Mouse (Mus musculus) frontal cortex, postnatal 10 days (tissue): ENCODE results near the gene Sin3b.

Experiments used
- DNase-seq, 2 experiments: peaks; one replicate each; pipeline ENCODE4 v3.0.0; 2022; ENCODE audit warnings: low spot score in 2 of 2, mixed read lengths in 1 of 2

Sin3b gene

DNA sequence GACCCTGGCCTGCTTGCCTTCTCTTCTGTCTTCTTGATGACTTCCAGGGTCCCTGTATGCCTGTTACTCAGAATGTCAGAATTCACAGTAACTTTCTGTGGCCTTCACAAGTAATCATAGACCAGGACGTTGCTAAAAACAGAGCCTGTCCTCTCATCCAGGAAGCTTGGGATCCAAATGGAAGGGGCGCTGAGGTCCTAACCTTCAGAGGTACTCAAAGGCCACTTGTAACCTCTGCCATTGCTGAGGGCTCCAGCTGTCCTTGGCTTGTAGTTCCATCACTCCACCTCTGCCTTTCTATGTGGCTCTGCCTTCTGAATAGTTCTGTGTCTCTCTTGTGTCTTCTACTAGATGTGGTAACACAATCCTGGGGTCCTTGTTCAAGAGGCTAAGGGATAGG lies 30.7 kb downstream of the Sin3b start:
- peak; percentile 1 for DNase-seq

GRCm38 (mm10) chr8:72756031-72756430 lies 32.9 kb downstream of the Sin3b start:
- DNase-seq, result peak; percentile 1 to 3

DNA sequence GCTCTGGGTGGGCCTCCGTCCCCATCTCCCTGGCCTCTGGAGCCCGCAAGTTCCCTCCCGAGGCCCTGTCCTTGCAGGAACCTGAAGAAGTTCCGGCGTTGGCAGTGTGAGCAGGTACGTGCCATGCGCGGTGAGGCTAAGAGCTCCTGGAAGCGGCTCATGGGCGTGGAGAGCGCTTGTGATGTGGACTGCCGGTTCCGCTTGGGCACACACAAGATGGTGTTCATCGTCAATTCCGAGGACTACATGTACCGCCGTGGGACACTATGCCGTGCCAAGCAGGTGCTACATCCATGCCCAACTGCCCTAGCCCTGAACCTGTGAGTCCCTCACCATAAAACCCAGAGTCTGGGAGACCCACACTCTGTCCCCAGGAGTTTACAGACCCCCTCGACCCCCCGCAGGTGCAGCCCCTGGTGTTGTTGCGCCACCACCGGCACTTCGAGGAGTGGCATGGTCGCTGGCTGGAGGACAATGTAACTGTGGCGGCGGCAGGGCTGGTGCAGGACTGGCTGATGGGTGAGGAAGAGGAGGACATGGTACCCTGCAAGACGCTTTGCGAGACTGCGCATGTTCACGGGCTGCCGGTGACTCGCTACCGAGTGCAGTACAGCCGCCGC lies 33.8 kb downstream of the Sin3b start:
- peak; percentile 4 to 7 for DNase-seq

DNA sequence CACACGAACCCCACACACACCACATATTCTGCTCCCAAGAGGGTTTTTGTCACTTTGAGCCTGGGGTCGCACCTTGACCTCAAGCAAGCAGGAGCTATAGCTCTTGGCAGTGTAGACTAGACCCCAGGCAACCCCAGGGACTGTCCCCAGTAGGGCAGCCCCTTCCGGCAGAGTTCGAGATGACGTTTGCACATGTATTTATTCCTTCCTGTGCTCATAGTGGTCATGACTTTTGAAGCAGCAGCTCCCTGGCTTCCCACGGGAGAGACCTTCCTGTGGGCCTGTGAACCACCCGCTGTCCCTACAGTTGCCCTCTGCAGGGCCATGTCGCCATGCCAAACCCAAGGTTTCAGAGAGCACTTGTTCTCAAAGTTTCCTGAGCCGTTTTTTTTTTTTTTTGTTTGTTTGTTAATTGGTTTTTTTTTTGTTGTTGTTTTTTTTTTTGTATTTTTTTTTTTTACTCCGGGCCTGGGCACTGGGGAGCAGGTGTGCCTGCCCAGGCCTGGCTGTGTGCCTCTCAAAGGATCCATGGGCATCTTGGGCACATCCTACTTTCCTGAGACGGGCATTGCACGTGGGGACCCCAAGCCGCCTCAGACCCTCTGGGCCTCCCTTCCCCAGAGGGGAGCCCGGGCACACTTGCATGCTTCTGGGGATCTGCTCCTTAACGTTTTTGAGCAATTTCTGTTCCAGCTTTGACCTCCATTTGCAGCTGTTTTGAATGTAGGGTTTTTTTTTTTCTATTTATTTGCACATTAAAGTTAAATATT lies 34.5 kb downstream of the Sin3b start:
- peak; percentile 3 to 5 for DNase-seq

GRCm38 (mm10) chr8:72758310-72758709 lies 35.2 kb downstream of the Sin3b start:
- DNase-seq, result peak; percentile 1 to 3

GRCm38 (mm10) chr8:72760216-72760615 lies 37.1 kb downstream of the Sin3b start:
- peak in 1 of 2 experiments; percentile 4 for DNase-seq

DNA sequence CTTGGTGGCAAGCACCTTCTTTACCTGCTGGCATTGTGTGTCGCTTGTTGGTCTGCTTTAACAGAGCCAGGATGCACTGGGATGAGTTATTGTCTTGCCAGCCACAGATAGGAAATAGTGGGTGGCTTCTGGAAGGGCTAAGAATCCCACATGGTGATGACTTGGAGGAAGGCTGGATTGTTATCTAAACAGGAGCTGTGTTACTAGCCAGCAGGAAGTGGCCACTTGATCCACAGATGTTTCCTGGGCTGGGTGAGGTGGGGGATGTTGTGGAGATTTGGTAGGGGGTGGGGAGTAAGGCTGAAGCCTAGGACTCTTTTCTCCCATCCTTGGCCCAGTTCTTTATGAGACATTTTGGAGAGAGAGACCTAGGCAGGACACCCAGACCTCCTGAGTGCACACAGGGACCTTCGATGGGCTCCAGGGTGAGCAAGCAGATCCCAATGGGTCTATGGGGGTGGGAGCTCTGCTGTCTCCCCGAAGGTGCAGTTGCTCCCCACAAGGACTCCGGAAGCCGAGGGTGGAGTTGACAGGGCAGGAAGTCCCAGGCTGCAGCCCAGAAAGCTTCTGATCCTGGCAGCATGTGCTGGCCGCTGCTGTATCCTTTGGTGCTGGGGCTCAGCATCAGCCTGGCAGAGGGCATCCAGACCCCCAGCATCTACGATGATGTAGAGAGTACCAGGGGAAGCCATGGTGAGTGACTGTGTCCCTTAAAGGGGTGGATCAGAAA lies 38.4 kb downstream of the Sin3b start, which contains the start of gene F2rl3:
Gene F2rl3 (plus strand): TSS at position 559 of the 730 bp plus-strand sequence.
- DNase-seq, result peak in 1 of 2 experiments; percentile 6

DNA sequence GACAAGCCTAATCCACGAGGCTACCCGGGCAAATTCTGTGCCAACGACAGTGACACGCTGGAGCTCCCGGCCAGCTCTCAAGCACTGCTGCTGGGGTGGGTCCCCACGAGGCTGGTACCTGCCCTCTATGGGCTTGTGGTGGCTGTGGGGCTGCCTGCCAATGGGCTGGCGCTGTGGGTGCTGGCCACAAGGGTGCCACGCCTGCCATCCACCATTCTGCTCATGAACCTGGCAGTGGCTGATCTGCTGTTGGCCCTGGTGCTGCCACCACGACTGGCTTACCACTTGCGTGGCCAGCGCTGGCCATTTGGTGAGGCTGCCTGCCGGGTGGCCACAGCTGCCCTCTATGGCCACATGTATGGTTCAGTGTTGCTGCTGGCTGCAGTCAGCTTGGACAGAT lies 39.2 kb downstream of the Sin3b start:
- DNase-seq, result peak in 1 of 2 experiments; percentile 4

DNA sequence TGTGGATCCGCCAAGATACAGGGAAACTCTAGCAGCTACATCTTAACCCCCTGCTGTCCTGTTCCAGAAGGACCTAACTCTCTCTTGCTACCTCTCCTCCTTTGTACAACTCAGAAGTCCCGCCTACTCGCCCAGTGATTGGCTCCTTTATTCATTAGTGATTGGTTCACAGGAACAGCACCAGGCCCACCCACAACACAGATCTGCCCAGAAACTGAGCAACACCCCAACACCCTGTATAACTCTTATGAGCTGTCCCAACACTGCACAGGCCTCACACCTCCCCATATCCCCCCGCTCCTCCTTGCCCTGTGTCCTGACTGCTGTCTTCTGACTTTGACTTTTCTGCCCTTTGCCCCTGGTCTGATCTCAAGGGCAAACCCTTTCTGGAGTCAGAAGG lies 42.6 kb downstream of the Sin3b start:
- DNase-seq, result no peak

- DNase-seq, result no peak
Observed at GRCm38 (mm10) chr8:72766777-72767176, 43.7 kb downstream of the Sin3b start.

DNA sequence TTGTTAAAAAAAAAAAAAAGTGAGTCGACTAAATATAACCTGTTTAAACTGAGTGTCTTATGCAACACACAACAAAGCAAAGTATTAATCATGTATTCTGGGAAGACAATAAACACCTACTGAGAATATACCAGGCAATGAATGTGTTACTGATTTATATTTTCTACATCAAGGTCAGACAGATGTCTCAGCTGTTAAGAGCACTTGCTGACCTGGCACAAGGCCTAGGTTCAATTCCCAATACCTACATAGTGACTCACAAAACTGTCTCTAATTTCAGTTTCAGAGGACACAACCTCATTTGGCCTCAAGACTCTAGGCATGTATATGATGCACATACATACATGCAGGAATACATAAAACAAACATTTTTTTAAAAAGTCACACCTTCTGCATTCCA lies 54.7 kb downstream of the Sin3b start:
- no peak for DNase-seq

DNA sequence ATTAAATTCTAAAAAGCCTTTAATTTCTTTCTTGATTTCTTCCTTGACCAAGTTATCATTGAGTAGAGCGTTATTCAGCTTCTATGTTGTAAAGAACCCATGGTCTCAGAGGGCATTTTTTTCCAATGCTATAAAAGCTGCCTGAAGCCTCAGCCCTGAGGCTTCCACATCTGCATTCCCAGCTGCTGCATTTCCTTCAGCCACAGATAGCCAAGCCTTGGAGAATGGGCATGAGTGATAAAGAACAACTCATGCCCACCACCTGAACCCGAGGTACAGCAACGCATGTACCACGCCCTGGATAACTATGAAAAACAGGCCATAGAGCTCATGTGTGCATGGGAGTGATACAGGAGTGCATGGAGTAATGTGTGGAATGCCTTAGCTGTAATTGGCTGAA lies 57.6 kb downstream of the Sin3b start:
- no peak for DNase-seq

DNA sequence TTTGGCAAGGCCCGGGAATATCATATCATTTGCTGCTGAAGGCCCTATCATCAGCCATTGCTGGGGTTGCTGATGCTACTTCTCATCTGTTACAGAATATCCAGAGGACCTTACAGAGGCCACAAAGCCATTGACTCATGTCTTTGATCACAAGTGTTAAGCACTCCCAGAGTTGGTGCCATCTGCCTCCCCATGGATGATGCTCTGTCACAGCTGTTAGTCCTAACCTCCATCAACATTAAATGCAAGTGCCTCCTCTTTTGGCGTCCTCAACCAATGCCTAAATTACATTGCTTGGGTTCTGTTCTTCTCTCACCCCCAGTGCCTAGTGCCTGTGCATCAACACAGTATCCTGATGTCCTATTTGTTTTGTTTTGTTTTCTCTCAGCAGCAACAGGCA lies 78.5 kb downstream of the Sin3b start:
- DNase-seq, result no peak
